Mouse (Mus musculus) midbrain, embryonic 13.5 days (tissue): ENCODE measurements around the gene Usp37. TPM values are rescaled to one million over a fixed set of nuclear protein-coding genes. Genes with fewer than 3 reads are reported as not detected.

ENCODE experiments used
- ATAC-seq: fragments of 200-750 bp; cut with Nextera tagmentation; 2 replicates; pipeline ENCODE4 v1.8.0; 2017; ENCODE audit warnings: mild to moderate bottlenecking, moderate TSS enrichment, moderate library complexity
- H3K27ac ChIP-seq: fragments of 300-500 bp; sonication (generic); 2 replicates; pipeline ENCODE4 v1.5.1; 2015; ENCODE audit warnings: inconsistent platforms, mild to moderate bottlenecking, moderate library complexity
- H3K27me3 ChIP-seq: fragments of 300-500 bp; sonication (generic); 2 replicates; pipeline ENCODE4 v1.6.1; 2015; ENCODE audit warnings: mild to moderate bottlenecking, inconsistent platforms
- H3K36me3 ChIP-seq: fragments of 300-500 bp; sonication (generic); 2 replicates; pipeline ENCODE4 v1.6.1; 2015; ENCODE audit warnings: mild to moderate bottlenecking, inconsistent platforms
- H3K4me1 ChIP-seq: fragments of 300-500 bp; sonication (generic); replicated peaks from 2 replicates; pipeline ENCODE4 v1.6.1; 2015; ENCODE audit warnings: inconsistent platforms
- H3K4me2 ChIP-seq: fragments of 300-500 bp; sonication (generic); replicated peaks from 2 replicates; pipeline ENCODE4 v1.6.1; 2015; ENCODE audit warnings: moderate library complexity, mild to moderate bottlenecking, inconsistent platforms
- H3K4me3 ChIP-seq: fragments of 300-500 bp; sonication (generic); replicated peaks from 2 replicates; pipeline ENCODE4 v1.5.1; 2015; ENCODE audit warnings: mild to moderate bottlenecking, inconsistent platforms
- H3K9ac ChIP-seq: fragments of 300-500 bp; sonication (generic); replicated peaks from 2 replicates; pipeline ENCODE4 v1.6.1; 2015; ENCODE audit warnings: mild to moderate bottlenecking, inconsistent platforms
- H3K9me3 ChIP-seq: fragments of 300-500 bp; sonication (generic); 2 replicates; pipeline ENCODE4 v1.6.1; 2016; ENCODE audit warnings: mild to moderate bottlenecking, inconsistent platforms
- WGBS: fragments of 180-500 bp; shearing (Covaris S2); methylation state at CpG from one replicate; pipeline ENCODE4 v1.1.7; 2015; 5-methylcytosine and 5-hydroxymethylcytosine counted together
- polyA plus RNA-seq: library from polyadenylated mRNA; unstranded; fragments of >200 nt; fragmentation: Nextera tagmentation; extraction: Ambion mirVana; gene quantifications from 2 replicates; pipeline ENCODE4 v1.2.1, GENCODE M21; 2015

Gene Usp37
- polyA plus RNA-seq, 1 experiment from 2014 or later: 33.4 TPM

DNA sequence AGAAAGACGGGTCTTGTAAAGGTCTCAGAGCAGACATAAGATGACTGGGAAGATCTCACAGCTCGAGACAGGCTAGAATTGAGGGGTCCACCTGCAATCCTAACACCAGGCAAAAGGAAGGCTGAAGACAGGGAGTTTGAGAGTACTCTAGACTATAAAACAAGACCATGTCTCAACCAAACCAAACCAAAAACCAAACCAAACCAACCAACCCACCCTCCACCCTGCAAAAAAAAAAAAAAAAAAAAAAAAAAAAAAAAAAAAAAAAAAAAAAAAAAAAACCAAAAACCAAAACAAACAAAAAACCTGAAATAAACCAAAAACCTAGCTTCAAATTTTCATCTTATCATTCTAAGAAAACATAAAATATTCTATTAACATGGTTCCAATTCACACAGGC, 99.5 kb downstream of the Usp37 start:
- H3K9me3 ChIP-seq: no peaks in the 10 kb centered on the region
- H3K27ac ChIP-seq: no peak overlapping the region
- no peaks in the 10 kb centered on the region for H3K27me3 ChIP-seq
- WGBS: 90% methylated on average over 2 of the region's 2 CpGs
- no peak for ATAC-seq
- peaks cover 66% of the 10 kb centered on the region for H3K36me3 ChIP-seq
- H3K4me3 ChIP-seq: no peak overlapping the region
- no peak overlapping the region for H3K9ac ChIP-seq
- H3K4me1 ChIP-seq: no peaks in the 10 kb centered on the region
- H3K4me2 ChIP-seq: no peak overlapping the region

DNA sequence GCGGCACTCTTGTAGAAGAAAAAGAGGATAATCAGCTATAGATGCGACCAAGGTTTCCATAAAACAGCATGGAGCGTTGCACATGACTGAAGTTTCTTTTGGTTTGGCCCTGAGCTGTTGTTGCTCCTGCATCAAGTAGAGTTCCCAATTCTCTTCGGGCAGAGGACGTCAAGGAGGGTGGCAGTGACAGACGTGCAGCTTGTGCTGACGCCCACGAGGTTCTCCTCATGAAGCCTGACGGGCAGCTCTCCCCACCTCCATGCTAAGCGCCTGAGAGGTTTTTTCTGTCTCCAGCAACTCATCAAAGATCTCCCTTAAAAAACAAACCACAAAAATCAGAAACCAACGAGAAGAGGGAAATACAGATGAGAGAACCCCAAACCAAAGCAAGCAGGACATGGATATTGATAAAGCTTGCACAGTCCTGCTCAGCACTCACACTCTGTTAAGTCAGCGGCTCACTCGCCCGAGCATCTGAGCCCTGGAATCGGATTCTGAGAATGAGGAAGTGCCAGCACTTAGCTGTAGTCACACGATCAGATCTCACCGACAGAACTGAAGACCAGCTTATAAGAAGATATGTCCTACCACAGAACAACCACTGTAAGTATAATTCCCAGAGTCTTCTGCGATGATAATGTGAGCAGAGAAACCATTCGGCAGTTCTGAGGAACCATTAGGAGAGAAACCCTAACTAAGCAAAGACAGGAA, 104.8 kb downstream of the Usp37 start:
- ATAC-seq: no peak
- Histone ChIP-seq H3K36me3 (peaks cover 68% of the 10 kb centered on the region), H3K4me3 (no peak overlapping the region), H3K9me3 (no peaks in the 10 kb centered on the region), H3K9ac (no peak overlapping the region), H3K4me1 (no peaks in the 10 kb centered on the region), H3K4me2 (no peak overlapping the region), H3K27me3 (no peaks in the 10 kb centered on the region), H3K27ac (no peak overlapping the region)
- WGBS: 92% methylated on average over 19 of the region's 19 CpGs

- Histone ChIP-seq H3K27me3 (no peaks in the 10 kb centered on the region), H3K4me2 (no peak overlapping the region), H3K9me3 (no peaks in the 10 kb centered on the region), H3K27ac (no peak overlapping the region), H3K4me1 (no peaks in the 10 kb centered on the region), H3K36me3 (peaks cover 69% of the 10 kb centered on the region), H3K4me3 (no peak overlapping the region), H3K9ac (no peak overlapping the region)
- no peak for ATAC-seq
- 82% methylated on average over 8 of the region's 8 CpGs for WGBS
Measured at GRCm38 (mm10) chr1:74437702-74438427, 106.2 kb downstream of the Usp37 start.

- H3K27me3 ChIP-seq: no peaks in the 10 kb centered on the region
- H3K4me2 ChIP-seq: no peak overlapping the region
- no peak for ATAC-seq
- H3K27ac ChIP-seq: no peak overlapping the region
- H3K9ac ChIP-seq: no peak overlapping the region
- H3K4me3 ChIP-seq: no peak overlapping the region
- no peaks in the 10 kb centered on the region for H3K9me3 ChIP-seq
- WGBS: 87% methylated on average over 6 of the region's 6 CpGs
- H3K4me1 ChIP-seq: no peaks in the 10 kb centered on the region
- peaks cover 56% of the 10 kb centered on the region for H3K36me3 ChIP-seq
Measured at GRCm38 (mm10) chr1:74435563-74435962, 108.5 kb downstream of the Usp37 start.

- 80% methylated on average over 5 of the region's 5 CpGs for WGBS
- Histone ChIP-seq H3K27ac (no peak overlapping the region), H3K4me3 (no peak overlapping the region), H3K9ac (no peak overlapping the region), H3K4me2 (no peak overlapping the region), H3K27me3 (no peaks in the 10 kb centered on the region), H3K4me1 (no peaks in the 10 kb centered on the region), H3K9me3 (no peaks in the 10 kb centered on the region), H3K36me3 (peaks cover 48% of the 10 kb centered on the region)
- ATAC-seq: no peak
Measured at GRCm38 (mm10) chr1:74434596-74434995, 109.5 kb downstream of the Usp37 start.

DNA sequence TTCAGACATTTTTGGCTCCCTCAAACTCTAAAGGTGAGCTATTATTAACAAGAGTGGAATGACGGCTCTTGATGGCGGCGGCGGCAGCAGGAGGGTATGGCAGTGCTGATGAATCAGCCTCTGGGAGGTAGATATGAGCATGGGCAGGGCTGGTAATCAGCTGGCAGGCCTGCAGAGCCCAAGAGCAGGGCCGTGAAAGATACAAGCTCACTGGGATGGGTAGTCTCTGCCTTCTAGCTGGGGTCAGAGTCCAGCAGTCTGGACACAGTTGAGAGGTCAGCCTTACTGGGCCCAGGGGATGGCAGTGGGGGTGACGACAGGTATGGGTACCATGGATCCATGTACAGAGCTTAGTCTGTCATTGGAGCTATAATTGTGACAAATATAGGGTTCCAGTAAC, 110.9 kb downstream of the Usp37 start:
- no peak for ATAC-seq
- Histone ChIP-seq H3K27me3 (no peaks in the 10 kb centered on the region), H3K4me2 (no peak overlapping the region), H3K9me3 (no peaks in the 10 kb centered on the region), H3K9ac (no peak overlapping the region), H3K4me3 (no peak overlapping the region), H3K36me3 (peaks cover 37% of the 10 kb centered on the region), H3K4me1 (no peaks in the 10 kb centered on the region), H3K27ac (no peak overlapping the region)
- 92% methylated on average over 6 of the region's 6 CpGs for WGBS

- Histone ChIP-seq H3K4me2 (no peak overlapping the region), H3K36me3 (no peaks in the 10 kb centered on the region), H3K9me3 (no peaks in the 10 kb centered on the region), H3K27me3 (no peaks in the 10 kb centered on the region), H3K4me1 (peaks cover 5% of the 10 kb centered on the region; the same call in 1 of the 2 replicates), H3K9ac (no peak overlapping the region), H3K27ac (no peak overlapping the region), H3K4me3 (no peak overlapping the region)
- no peak for ATAC-seq
- WGBS: 78% methylated on average over 7 of the region's 7 CpGs
Measured at GRCm38 (mm10) chr1:74425845-74426244, 118.2 kb downstream of the Usp37 start.

DNA sequence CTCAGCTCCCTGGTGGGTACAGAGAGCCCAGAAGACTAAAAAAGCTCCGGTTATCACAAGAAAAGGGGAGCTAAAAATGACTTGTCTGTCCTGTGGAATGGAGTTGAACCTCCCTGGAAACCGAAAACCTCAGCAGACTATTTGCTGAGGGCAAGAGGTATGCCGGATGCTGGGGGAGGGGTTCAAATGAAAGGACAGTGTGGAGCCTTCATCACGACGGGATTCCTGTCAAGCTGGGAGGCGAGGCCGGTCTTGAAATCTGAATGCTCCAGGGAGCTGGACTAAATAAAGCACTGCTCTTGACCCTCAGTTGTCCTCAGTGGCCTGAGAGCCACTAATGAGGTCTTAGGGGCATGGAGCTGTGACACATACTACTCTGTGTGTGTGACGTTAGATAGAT, 120.9 kb downstream of the Usp37 start:
- Histone ChIP-seq H3K27me3 (no peaks in the 10 kb centered on the region), H3K36me3 (no peaks in the 10 kb centered on the region), H3K9me3 (no peaks in the 10 kb centered on the region), H3K9ac (no peak overlapping the region), H3K4me2 (no peak overlapping the region), H3K27ac (no peak overlapping the region), H3K4me1 (peaks cover 5% of the 10 kb centered on the region; the same call in 1 of the 2 replicates), H3K4me3 (no peak overlapping the region)
- 42% methylated on average over 8 of the region's 8 CpGs for WGBS
- ATAC-seq: no peak

DNA sequence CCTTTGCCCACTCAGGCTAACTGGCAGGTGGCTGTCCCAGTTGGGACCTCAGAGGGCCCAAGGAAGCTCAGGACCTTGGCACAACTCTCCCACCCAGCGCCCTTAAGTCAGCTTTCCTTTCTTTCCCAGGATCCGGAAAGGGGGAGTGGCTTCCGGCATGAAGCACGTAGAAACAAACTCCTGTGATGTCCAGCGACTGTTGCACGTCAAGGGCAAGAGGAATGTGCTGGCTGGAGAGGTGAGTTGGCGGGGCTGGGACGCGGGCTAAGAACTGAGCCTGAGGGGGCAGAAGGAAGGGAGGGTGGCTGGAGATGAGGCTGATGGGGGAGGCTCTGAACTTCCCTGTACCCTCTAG, 124.7 kb downstream of the Usp37 start:
- H3K9me3 ChIP-seq: no peaks in the 10 kb centered on the region
- H3K4me1 ChIP-seq: peaks cover 5% of the 10 kb centered on the region; the same call in 1 of the 2 replicates
- ATAC-seq: no peak
- H3K4me3 ChIP-seq: no peak overlapping the region
- no peak overlapping the region for H3K9ac ChIP-seq
- H3K27ac ChIP-seq: no peak overlapping the region
- 75% methylated on average over 9 of the region's 9 CpGs for WGBS
- no peak overlapping the region for H3K4me2 ChIP-seq
- no peaks in the 10 kb centered on the region for H3K36me3 ChIP-seq
- H3K27me3 ChIP-seq: no peaks in the 10 kb centered on the region

GRCm38 (mm10) chr1:74418747-74419439, 125.2 kb downstream of the Usp37 start:
- H3K4me3 ChIP-seq: no peak overlapping the region
- H3K9ac ChIP-seq: no peak overlapping the region
- H3K27ac ChIP-seq: no peak overlapping the region
- H3K4me1 ChIP-seq: peaks cover 5% of the 10 kb centered on the region; the same call in 1 of the 2 replicates
- no peak overlapping the region for H3K4me2 ChIP-seq
- ATAC-seq: no peak
- no peaks in the 10 kb centered on the region for H3K27me3 ChIP-seq
- 79% methylated on average over 17 of the region's 17 CpGs for WGBS
- H3K9me3 ChIP-seq: no peaks in the 10 kb centered on the region
- H3K36me3 ChIP-seq: no peaks in the 10 kb centered on the region

GRCm38 (mm10) chr1:74415143-74415542, 128.9 kb downstream of the Usp37 start:
- Histone ChIP-seq H3K9ac (no peak overlapping the region), H3K4me1 (no peaks in the 10 kb centered on the region)
- 41% methylated on average over 4 of the region's 4 CpGs for WGBS

GRCm38 (mm10) chr1:74412711-74413110, 131.4 kb downstream of the Usp37 start:
- H3K9me3 ChIP-seq: no peaks in the 10 kb centered on the region
- no peak overlapping the region for H3K27ac ChIP-seq
- no peak overlapping the region for H3K4me2 ChIP-seq
- no peak overlapping the region for H3K9ac ChIP-seq
- WGBS: 88% methylated on average over 8 of the region's 8 CpGs
- no peaks in the 10 kb centered on the region for H3K36me3 ChIP-seq
- no peak overlapping the region for H3K4me3 ChIP-seq
- H3K27me3 ChIP-seq: no peaks in the 10 kb centered on the region
- H3K4me1 ChIP-seq: no peaks in the 10 kb centered on the region
- no peak for ATAC-seq

More at GRCm38 (mm10) chr1:74415143-74415542, 128.9 kb downstream of the Usp37 start:
- H3K27me3 ChIP-seq: no peaks in the 10 kb centered on the region
- no peak for ATAC-seq
- H3K4me2 ChIP-seq: no peak overlapping the region
- H3K36me3 ChIP-seq: no peaks in the 10 kb centered on the region
- H3K27ac ChIP-seq: no peak overlapping the region
- H3K9me3 ChIP-seq: no peaks in the 10 kb centered on the region
- H3K4me3 ChIP-seq: no peak overlapping the region
